Mouse (Mus musculus): ENCODE results near the gene Tbx10. TPM values are rescaled to one million over a fixed set of nuclear protein-coding genes. Genes with fewer than 3 reads are reported as not detected.
"Not testable (repeated sequence)": the region's sequence is repeated elsewhere in the genome, so short reads cannot be mapped to it uniquely, and the experiment has no call there.

Tbx10 gene
- total RNA-seq (2021), result not detected
- long read RNA-seq, experiment 1, result 0 reads
- long read RNA-seq, experiment 2, result 0 reads

GRCm38 (mm10) chr19:3992416-3992815 is at the start of gene Tbx10:
Gene Tbx10 (plus strand): TSS chr19:3992752.
- DNase-seq (ENCODE audit: low spot score in 2 of 2), result no peak

GRCm38 (mm10) chr19:3942986-3943735 is 49.4 kb upstream of the Tbx10 start:
- no peak for DNase-seq (ENCODE audit: low spot score in 2 of 2)

DNA sequence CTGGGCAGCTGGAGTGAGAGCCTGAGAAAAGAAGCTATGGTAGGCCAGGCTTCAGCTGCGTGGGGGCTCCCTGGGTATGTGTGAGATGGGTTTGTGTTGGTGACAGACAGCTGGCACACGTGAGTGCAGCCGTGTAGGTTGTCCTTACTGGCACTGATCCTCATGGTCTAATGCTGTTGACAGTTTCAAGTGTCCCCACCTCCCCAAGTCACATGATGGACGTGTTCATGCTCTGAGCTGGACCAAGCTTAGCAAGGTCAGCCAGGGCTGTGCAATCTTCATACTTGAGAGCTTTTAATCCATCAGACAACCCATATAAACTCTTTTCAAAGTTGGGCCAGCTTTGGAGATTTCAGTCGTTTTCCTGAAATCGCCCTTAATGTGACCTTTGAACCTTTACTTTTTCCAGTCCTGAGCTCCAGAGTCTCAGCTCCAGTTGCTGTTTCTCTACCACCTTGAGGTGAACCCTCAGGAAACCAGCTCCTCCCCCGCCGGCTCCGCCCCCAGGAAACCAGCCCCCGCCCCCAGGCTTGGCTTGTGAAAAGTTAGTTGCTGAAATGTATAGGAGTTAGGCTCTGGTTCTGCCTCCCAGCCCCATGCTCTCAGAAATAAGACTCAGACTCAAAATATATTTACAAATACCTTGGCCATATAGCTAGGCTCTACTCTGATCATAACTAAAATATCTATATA is 46.5 kb upstream of the Tbx10 start:
- no peak for DNase-seq (ENCODE audit: low spot score in 2 of 2)

GRCm38 (mm10) chr19:3946715-3947114 is 45.8 kb upstream of the Tbx10 start:
- peak in 1 of 2 experiments; percentile 65 for DNase-seq (ENCODE audit: low spot score in 2 of 2)

DNA sequence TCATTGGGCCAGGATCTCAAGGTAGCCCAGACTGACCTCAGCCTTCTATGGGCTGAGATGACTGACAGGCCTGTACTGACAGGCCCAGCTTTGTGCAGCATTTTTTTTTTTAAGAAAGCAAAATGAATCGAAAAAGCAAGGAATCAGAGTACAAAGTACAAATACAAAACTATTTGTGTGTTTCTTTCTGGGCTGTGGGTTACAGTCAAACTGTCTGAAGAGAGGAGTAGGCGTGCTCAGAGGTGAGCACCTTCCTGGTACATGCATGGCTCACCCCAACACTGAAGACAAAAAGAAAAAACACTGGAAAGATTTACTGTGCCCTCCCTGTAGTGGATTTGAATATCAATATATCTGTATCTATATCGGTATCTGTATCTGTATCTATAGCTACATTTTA is 44.7 kb upstream of the Tbx10 start:
- no peak for DNase-seq (ENCODE audit: low spot score in 2 of 2)

DNA sequence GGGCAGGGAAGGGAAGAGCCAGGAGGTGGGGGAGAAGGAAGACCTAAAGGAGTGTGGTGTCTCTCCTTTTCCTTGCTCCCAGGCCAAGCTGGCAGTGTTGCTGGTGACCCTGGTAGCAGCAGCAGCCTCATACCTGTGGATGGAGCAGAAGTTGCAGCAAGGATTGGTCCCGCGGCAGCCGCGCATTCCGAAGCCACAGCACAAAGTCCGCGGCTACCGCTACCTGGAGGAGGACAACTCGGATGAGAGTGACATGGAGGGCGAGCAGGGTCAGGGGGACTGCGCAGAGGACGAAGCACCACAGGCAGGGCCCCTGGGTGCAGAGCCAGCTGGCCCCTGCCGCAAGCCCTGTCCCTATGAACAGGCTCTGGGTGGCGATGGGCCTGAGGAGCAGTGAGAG is 44.0 kb upstream of the Tbx10 start:
- no peak for DNase-seq (ENCODE audit: low spot score in 2 of 2)

DNA sequence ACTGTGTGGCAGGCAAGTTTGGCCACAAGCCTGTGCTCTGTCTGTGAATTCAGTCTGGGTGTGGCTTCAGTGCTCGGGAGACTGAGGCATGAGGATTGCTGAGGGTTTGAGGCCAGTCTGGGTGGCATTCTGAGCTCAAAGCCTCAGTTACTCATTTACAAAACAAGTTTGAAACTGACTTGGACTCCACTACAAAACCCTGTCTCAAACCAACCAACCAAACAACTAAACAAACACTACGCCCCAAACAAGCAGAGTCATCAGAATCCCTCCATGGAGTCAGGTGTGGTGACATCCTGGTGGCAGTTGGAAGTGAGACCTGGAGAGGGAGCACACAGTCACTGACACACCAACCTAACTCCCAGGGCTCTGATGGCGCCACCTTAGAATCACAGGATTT is 42.2 kb upstream of the Tbx10 start:
- DNase-seq (ENCODE audit: low spot score in 2 of 2), result no peak

GRCm38 (mm10) chr19:3951461-3951860 is 41.1 kb upstream of the Tbx10 start:
- no peak for DNase-seq (ENCODE audit: low spot score in 2 of 2)

DNA sequence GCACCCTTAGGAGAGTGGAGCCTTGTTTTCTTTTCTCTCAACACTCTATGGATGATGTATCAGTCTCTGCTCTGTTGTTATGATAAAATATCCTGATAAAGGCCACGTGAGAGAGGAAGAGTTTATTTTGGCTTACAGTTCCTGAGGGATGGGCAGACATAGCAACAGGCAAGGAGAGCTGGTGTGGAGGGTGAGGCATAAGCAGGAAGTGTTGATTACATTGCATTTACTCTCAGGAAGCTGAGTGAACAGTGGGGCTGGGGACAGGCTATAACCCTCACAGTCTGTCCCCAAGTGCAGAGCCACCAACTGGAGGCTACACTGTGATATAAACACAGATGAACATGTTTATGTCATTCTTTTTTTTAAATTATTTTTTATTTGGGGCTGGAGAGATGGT is 40.5 kb upstream of the Tbx10 start:
- DNase-seq (ENCODE audit: low spot score in 2 of 2), result no peak

- DNase-seq (ENCODE audit: low spot score in 2 of 2), result no peak
Observed at GRCm38 (mm10) chr19:3955033-3955432, 37.5 kb upstream of the Tbx10 start.

DNA sequence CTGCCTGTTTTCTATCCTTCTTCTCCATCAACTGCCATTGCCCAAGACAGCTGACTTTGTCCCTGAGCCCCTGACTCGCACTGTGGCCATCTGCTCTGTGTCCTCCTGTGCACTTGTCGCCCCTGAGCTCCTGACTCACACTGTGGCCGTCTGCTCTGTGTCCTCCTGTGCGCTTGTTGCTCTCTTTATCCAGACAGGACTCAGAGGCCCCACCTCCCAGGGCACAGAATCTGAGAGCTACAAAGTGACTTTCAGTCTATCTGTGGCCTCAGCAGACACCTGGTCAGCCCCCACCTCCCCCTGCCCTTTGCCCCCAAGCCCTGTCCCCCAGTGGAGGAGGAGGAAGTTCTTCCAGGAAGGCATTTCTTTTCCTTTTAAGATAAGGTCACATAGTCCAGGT is 36.7 kb upstream of the Tbx10 start:
- no peak for DNase-seq (ENCODE audit: low spot score in 2 of 2)

- not testable (repeated sequence) for DNase-seq (ENCODE audit: low spot score in 2 of 2)
Observed at GRCm38 (mm10) chr19:3957296-3958036, 35.1 kb upstream of the Tbx10 start.

- DNase-seq (ENCODE audit: low spot score in 2 of 2), result no peak
Observed at GRCm38 (mm10) chr19:3958470-3958869, 34.1 kb upstream of the Tbx10 start, which contains the start of gene Aldh3b3. Gene Aldh3b3 (plus strand): TSS chr19:3958645.

DNA sequence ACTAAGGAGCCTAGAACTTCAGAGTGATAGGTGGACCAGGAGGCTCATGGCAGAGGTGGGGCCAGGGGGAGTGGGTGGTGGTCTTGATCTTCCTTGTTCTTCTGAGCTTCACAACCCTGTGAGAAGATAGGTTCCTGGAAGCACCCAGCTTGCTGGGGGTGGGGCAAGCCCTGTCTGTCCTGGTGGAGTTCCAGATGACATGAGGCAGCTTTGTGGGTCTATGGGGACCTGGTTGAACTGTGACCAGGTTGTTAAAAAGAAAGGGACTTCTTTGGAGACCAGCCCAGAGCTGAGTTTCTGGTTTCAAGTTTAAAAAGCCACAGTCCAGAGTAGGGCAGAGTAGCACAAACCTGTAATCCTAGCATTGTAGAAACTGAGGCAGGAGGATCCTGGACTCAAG is 33.5 kb upstream of the Tbx10 start:
- no peak for DNase-seq (ENCODE audit: low spot score in 2 of 2)

DNA sequence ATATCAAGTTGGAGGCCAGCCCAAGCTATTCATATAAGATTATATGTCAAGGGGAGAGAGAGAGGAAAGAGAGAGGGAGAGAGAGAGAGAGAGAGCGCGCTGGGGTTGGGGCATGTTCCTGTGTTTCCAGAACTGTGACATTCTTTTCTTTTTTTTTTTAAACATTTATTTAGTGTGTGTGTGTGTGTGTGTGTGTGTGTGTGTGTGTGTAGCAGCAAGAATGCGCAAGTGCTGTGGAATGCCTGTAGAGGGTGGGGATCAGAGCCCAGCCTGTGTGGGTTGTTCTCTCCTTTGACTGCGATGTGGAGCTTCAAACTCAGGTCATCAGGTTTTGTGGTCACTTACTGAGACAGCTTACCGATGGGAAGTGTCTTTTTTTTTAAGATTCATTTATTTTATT is 32.3 kb upstream of the Tbx10 start:
- DNase-seq (ENCODE audit: low spot score in 2 of 2), result no peak

GRCm38 (mm10) chr19:3961805-3962204 is 30.7 kb upstream of the Tbx10 start:
- not testable (repeated sequence) for DNase-seq (ENCODE audit: low spot score in 2 of 2)

DNA sequence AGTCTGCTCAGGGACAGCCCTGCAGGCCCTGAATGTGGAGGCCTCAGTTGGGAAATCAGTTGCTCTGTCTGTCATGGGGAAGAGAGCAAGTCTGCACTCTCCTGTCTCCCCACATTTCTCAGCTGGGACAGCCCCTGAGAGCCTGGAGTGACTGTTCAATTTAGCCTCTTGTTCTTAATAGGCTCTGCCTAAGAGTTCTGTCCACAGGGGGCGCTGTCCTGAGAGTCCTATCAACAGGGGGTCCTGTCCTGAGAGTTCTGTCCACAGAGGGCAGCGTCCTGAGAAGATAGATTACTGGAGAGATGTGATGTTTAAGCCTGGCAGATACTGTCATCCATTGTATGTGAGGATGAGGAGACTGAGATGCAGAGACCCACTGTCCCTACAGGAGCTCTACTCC is 30.1 kb upstream of the Tbx10 start:
- no peak for DNase-seq (ENCODE audit: low spot score in 2 of 2)

DNA sequence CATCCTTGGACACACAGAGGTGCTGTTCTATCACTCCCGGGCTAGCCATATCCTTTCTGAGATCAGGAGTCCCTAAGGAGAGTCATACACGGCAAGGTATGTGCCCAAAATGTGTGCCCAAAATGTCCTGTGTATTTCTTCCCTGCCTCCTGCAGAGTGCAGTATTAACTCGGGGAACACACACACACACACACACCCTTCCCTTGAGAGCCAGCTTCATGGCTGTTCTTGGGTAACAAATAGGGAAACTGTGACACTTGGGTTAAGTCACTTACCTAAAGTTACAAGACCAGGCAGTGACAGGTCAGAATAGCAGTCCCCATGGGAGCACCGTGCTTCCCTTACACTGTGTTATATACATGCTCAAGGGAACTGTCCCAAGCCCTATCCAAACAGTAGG is 28.5 kb upstream of the Tbx10 start:
- DNase-seq (ENCODE audit: low spot score in 2 of 2), result no peak

GRCm38 (mm10) chr19:3966330-3967075 is 26.0 kb upstream of the Tbx10 start:
- DNase-seq (ENCODE audit: low spot score in 2 of 2), result no peak

DNA sequence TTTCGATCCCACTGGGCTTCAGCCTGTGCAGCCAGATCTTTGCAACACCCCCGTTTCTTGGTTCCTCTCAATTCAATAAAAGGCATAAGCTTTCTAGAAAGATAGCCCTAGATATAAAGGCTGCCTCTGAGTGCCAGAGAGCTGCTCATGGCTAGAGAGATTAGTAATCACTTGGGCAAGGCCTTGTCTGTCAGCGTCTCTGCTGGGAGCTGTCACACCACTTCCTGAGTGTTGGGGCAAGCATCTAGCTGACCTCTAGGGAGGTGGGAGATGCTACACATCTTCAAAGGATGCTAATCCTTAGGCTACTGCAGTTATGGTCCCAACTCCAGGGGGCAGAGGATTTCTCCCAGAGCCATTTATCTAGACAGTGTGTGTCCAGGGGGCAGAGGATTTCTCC is 25.3 kb upstream of the Tbx10 start:
- DNase-seq (ENCODE audit: low spot score in 2 of 2), result no peak

DNA sequence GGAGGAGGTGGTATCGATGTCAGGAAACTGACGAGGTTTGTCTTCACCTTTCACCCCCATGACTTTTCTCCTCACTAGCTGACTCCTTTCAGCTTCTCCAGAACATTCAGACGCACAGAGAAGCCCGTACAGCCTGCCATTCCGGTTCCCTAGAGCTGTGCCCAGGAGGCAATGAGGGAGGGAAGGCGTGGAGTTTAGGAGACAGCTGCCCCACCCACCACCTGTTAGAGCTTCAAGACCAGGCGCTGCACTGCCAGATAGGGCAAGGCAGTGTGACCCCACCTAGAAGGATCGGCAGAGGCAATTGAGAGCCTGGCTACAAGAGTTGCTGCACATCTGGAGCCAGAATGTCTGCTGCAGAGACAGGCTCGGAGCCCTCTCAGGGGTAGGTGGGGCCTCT is 20.3 kb upstream of the Tbx10 start, which contains the start of gene Aldh3b2:
TSS of gene Aldh3b2 (plus strand) at position 100 of the 400 bp plus-strand sequence.
- DNase-seq (ENCODE audit: low spot score in 2 of 2), result no peak

Measured in gastrocnemius, postnatal 4 days (tissue).